Mouse (Mus musculus) thymus, adult 18-20 months (tissue): ENCODE results near the gene Aoc1.
A peak's percentile ranks its signal among the peaks of the same experiment; 100 is the strongest.

Experiments
- DNase-seq, 2 experiments: peaks; one replicate each; pipeline ENCODE4 v3.0.0; 2022; ENCODE audit warnings: mixed read lengths in 2 of 2

The Aoc1 gene

GRCm38 (mm10) chr6:48872596-48872995 lies at the start of gene Aoc1:
TSS of gene Aoc1 (plus strand) at chr6:48872896.
- DNase-seq, result no peak

- no peak for DNase-seq
Observed at GRCm38 (mm10) chr6:48825016-48825415, 47.7 kb upstream of the Aoc1 start.

- DNase-seq, result no peak
Observed at GRCm38 (mm10) chr6:48828976-48829375, 43.7 kb upstream of the Aoc1 start.

- no peak for DNase-seq
Observed at GRCm38 (mm10) chr6:48829651-48830050, 43.0 kb upstream of the Aoc1 start.

- DNase-seq, result no peak
Observed at GRCm38 (mm10) chr6:48830241-48830640, 42.5 kb upstream of the Aoc1 start.

GRCm38 (mm10) chr6:48831141-48831540 lies 41.6 kb upstream of the Aoc1 start:
- no peak for DNase-seq

GRCm38 (mm10) chr6:48832426-48832825 lies 40.3 kb upstream of the Aoc1 start:
- no peak for DNase-seq

- no peak for DNase-seq
Observed at GRCm38 (mm10) chr6:48833515-48833914, 39.2 kb upstream of the Aoc1 start.

GRCm38 (mm10) chr6:48835241-48835640 lies 37.5 kb upstream of the Aoc1 start:
- no peak for DNase-seq

GRCm38 (mm10) chr6:48836146-48836545 lies 36.5 kb upstream of the Aoc1 start:
- DNase-seq, result no peak

- DNase-seq, result no peak
Observed at GRCm38 (mm10) chr6:48837516-48837915, 35.2 kb upstream of the Aoc1 start.

- no peak for DNase-seq
Observed at GRCm38 (mm10) chr6:48838321-48839080, 34.2 kb upstream of the Aoc1 start.

- DNase-seq, result no peak
Observed at GRCm38 (mm10) chr6:48840371-48840969, 32.2 kb upstream of the Aoc1 start, which contains the start of gene Tmem176a. TSS of gene Tmem176a (plus strand) at chr6:48840919.

GRCm38 (mm10) chr6:48840973-48841625 lies 31.6 kb upstream of the Aoc1 start, which contains the start of gene Tmem176b:
TSS of gene Tmem176b (minus strand) at chr6:48841496.
- DNase-seq, result peak; percentile 43 to 55

GRCm38 (mm10) chr6:48842111-48842842 lies 30.4 kb upstream of the Aoc1 start:
- peak in 1 of 2 experiments; percentile 14 for DNase-seq

- no peak for DNase-seq
Observed at GRCm38 (mm10) chr6:48845086-48845485, 27.6 kb upstream of the Aoc1 start.

GRCm38 (mm10) chr6:48851820-48852491 lies 20.7 kb upstream of the Aoc1 start:
- no peak for DNase-seq

- no peak for DNase-seq
Observed at GRCm38 (mm10) chr6:48854155-48854554, 18.5 kb upstream of the Aoc1 start.

GRCm38 (mm10) chr6:48857613-48858302 lies 14.9 kb upstream of the Aoc1 start:
- DNase-seq, result no peak

GRCm38 (mm10) chr6:48860130-48860815 lies 12.4 kb upstream of the Aoc1 start:
- DNase-seq, result peak in 1 of 2 experiments; percentile 38

GRCm38 (mm10) chr6:48860851-48861250 lies 11.8 kb upstream of the Aoc1 start:
- DNase-seq, result no peak
